Mouse (Mus musculus) heart, postnatal 0 days (tissue): ENCODE results near the gene Zfp598. TPM values are rescaled to one million over a fixed set of nuclear protein-coding genes. Genes with fewer than 3 reads are reported as not detected.
"Not testable (repeated sequence)": the region's sequence is repeated elsewhere in the genome, so short reads cannot be mapped to it uniquely, and the experiment has no call there.

Experiments
- ATAC-seq: fragments of 200-750 bp; cut with Nextera tagmentation; 2 replicates; pipeline ENCODE4 v1.8.0; 2017; ENCODE audit warnings: low read depth, moderate number of reproducible peaks, moderate library complexity; ENCODE audit not compliant: insufficient read depth
- DNase-seq: peaks from one replicate; pipeline ENCODE4 v3.0.0-alpha.2; 2016; ENCODE audit warnings: low spot score
- H3K27ac ChIP-seq: fragments of 300-500 bp; sonication (generic); 2 replicates; pipeline ENCODE4 v1.5.1; 2014; ENCODE audit warnings: low read depth, mild to moderate bottlenecking
- H3K27me3 ChIP-seq: fragments of 300-500 bp; sonication (generic); 2 replicates; pipeline ENCODE4 v1.6.1; 2014; ENCODE audit warnings: low read length, mixed read lengths; ENCODE audit not compliant: control insufficient read depth, insufficient read depth
- H3K36me3 ChIP-seq: fragments of 300-500 bp; sonication (generic); replicated peaks from 2 replicates; pipeline ENCODE4 v1.6.1; 2014; ENCODE audit warnings: low read length, mixed read lengths; ENCODE audit not compliant: control insufficient read depth, insufficient read depth
- H3K4me1 ChIP-seq: fragments of 300-500 bp; sonication (generic); 2 replicates; pipeline ENCODE4 v1.6.1; 2014; ENCODE audit warnings: antibody characterized with exemption; ENCODE audit not compliant: control insufficient read depth, insufficient read depth
- H3K4me2 ChIP-seq: fragments of 300-500 bp; sonication (generic); 2 replicates; pipeline ENCODE4 v1.6.1; 2014; ENCODE audit warnings: low read depth, mild to moderate bottlenecking, low read length, moderate library complexity
- H3K4me3 ChIP-seq: fragments of 300-500 bp; sonication (generic); 2 replicates; pipeline ENCODE4 v1.5.1; 2014; ENCODE audit warnings: low read depth, low read length
- H3K9ac ChIP-seq: fragments of 300-500 bp; sonication (generic); replicated peaks from 2 replicates; pipeline ENCODE4 v1.6.1; 2014; ENCODE audit warnings: low read depth, low read length, mixed read lengths
- H3K9me3 ChIP-seq: fragments of 300-500 bp; sonication (generic); replicated peaks from 2 replicates; pipeline ENCODE4 v1.6.1; 2016; ENCODE audit warnings: low read length; ENCODE audit not compliant: control insufficient read depth
- CTCF ChIP-seq: IDR thresholded peaks from 2 replicates; pipeline ENCODE4 v1.5.1; 2016; ENCODE audit warnings: antibody characterized with exemption, control low read depth, low read depth
- EP300 ChIP-seq: IDR thresholded peaks from 2 replicates; pipeline ENCODE4 v1.6.1; 2016; ENCODE audit warnings: antibody characterized with exemption, low read depth
- WGBS: fragments of 180-500 bp; shearing (Covaris S2); extraction: QIAGEN DNeasy Blood & Tissue Kit; methylation state at CpG from one replicate; pipeline ENCODE4 v1.1.7; 2014; 5-methylcytosine and 5-hydroxymethylcytosine counted together
- polyA plus RNA-seq: library from polyadenylated mRNA; unstranded; fragments of >200 nt; fragmentation: Nextera tagmentation; extraction: Ambion mirVana; gene quantifications from 2 replicates; pipeline ENCODE4 v1.2.1, GENCODE M21; 2015
- total RNA-seq: library from RNA; depleted of rRNA; stranded (reverse); fragments of >200 nt; gene quantifications from 2 replicates; pipeline ENCODE4 v1.2.3, GENCODE M21; 2014; ENCODE audit warnings: low replicate concordance

The Zfp598 gene
- total and polyA plus RNA-seq, 2 experiments from 2014 or later: 7.8 to 25.4 TPM

- Histone ChIP-seq H3K27me3 (no peaks in the 10 kb centered on the region), H3K4me3 (peak within 1 kb of the TSS; percentile 79; the same call in 1 of the 2 replicates), H3K9ac (no peak within 1 kb of the TSS), H3K9me3 (no peaks in the 10 kb centered on the region), H3K4me2 (peak within 1 kb of the TSS; percentile 63), H3K27ac (no peak within 1 kb of the TSS), H3K4me1 (peaks cover 19% of the 10 kb centered on the region; the same call in 1 of the 2 replicates), H3K36me3 (peaks cover 16% of the 10 kb centered on the region)
- TF ChIP-seq CTCF: no peak
- no peak for TF ChIP-seq EP300
- no peak for DNase-seq
- ATAC-seq: no peak
- 75% methylated on average over 4 of the region's 4 CpGs for WGBS
Observed at GRCm38 (mm10) chr17:24717943-24718342, 48.5 kb downstream of the Zfp598 start, which contains the start of the genes Rnf151 and Rps2. Gene Rnf151 (minus strand): TSS chr17:24718063. Gene Rps2 (plus strand): TSS chr17:24718116.

DNA sequence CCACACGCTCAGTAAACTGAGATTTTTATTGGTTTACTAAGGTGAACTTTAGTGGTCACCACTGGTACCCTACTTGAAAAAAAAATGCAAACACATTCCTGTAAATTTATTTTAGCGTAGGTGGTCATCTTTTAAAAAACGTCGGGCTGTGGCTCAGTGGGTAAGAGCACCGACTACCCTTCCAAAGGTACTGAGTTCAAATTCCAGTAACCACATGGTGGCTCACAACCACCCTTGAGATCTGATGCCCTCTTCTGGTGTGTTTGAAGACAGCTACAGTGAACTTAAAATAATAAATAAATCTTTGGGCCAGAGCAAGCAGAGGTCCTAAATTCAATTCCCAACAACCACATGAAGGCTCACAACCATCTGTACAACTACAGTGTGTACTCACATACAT, 49.5 kb downstream of the Zfp598 start:
- Histone ChIP-seq H3K4me3 (peak overlapping the region; percentile 79), H3K4me1 (peaks cover 20% of the 10 kb centered on the region; the same call in 1 of the 2 replicates), H3K27ac (peak overlapping the region; percentile 84; the same call in 1 of the 2 replicates), H3K9ac (peak overlapping the region; percentile 83; the same call in 1 of the 2 replicates), H3K4me2 (peak overlapping the region; percentile 63), H3K36me3 (peaks cover 16% of the 10 kb centered on the region)
- H3K9me3 ChIP-seq, H3K27me3 ChIP-seq, ATAC-seq, DNase-seq: not testable (repeated sequence)
- WGBS: 70% methylated on average over 5 of the region's 5 CpGs

GRCm38 (mm10) chr17:24719494-24720222, 50.2 kb downstream of the Zfp598 start:
- DNase-seq (peak; percentile 99), ATAC-seq (peak; percentile 95)
- peak overlapping the region; percentile 79 for H3K4me3 ChIP-seq
- TF ChIP-seq CTCF (peak; percentile 5; the same call in 1 of the 2 replicates), EP300 (peak; percentile 87; the same call in 1 of the 2 replicates)
- no peaks in the 10 kb centered on the region for H3K9me3 ChIP-seq
- H3K4me2 ChIP-seq: peak overlapping the region; percentile 63
- WGBS: under 1% methylated on average over 61 of the region's 61 CpGs
- peak overlapping the region; percentile 92 for H3K27ac ChIP-seq
- H3K4me1 ChIP-seq: peaks cover 20% of the 10 kb centered on the region; the same call in 1 of the 2 replicates
- no peaks in the 10 kb centered on the region for H3K27me3 ChIP-seq
- peak overlapping the region; percentile 83 for H3K9ac ChIP-seq
- H3K36me3 ChIP-seq: peaks cover 16% of the 10 kb centered on the region

DNA sequence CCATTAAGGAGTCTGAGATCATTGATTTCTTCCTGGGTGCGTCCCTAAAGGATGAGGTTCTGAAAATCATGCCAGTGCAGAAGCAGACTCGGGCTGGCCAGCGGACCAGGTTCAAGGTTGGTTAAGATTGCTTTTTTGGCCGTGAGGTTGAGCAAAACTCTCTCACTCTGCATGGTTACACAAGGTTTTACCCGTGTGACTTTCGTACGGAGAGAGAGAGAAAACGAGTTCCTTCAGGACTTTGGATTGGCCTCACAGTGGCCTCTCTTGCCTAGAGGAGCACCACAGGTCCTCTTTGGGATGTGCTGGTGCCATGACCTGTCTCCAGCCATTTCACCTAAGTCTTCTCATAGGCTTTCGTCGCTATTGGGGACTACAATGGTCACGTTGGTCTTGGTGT, 51.1 kb downstream of the Zfp598 start:
- DNase-seq, ATAC-seq, H3K9me3 ChIP-seq, H3K27me3 ChIP-seq: not testable (repeated sequence)
- peaks cover 16% of the 10 kb centered on the region for H3K36me3 ChIP-seq
- peaks cover 20% of the 10 kb centered on the region; the same call in 1 of the 2 replicates for H3K4me1 ChIP-seq
- WGBS: 3% methylated on average over 10 of the region's 11 CpGs
- H3K27ac ChIP-seq: peak overlapping the region; percentile 92
- peak overlapping the region; percentile 63 for H3K4me2 ChIP-seq
- H3K4me3 ChIP-seq: peak overlapping the region; percentile 79
- peak overlapping the region; percentile 83 for H3K9ac ChIP-seq

- H3K27ac ChIP-seq, DNase-seq, H3K9me3 ChIP-seq, H3K27me3 ChIP-seq, ATAC-seq: not testable (repeated sequence)
- Histone ChIP-seq H3K4me2 (peak overlapping the region; percentile 63), H3K4me3 (peak overlapping the region; percentile 79), H3K9ac (peak overlapping the region; percentile 59; the same call in 1 of the 2 replicates), H3K4me1 (peaks cover 20% of the 10 kb centered on the region; the same call in 1 of the 2 replicates), H3K36me3 (peaks cover 16% of the 10 kb centered on the region)
- 24% methylated on average over 7 of the region's 7 CpGs for WGBS
Observed at GRCm38 (mm10) chr17:24721383-24721955, 52.0 kb downstream of the Zfp598 start.
